Mouse (Mus musculus): Measurements from ENCODE around the gene Trim72. TPM values are rescaled to one million over a fixed set of nuclear protein-coding genes. Genes with fewer than 3 reads are reported as not detected.

Gene Trim72
- total RNA-seq (2021) = 100 to 1,000 TPM; 235 to 294 TPM
- long read RNA-seq, experiment 1, transcript Trim72-202 (7 exons, 2,134 nt) = major isoform, 12 of 19 reads
- long read RNA-seq, experiment 1, partial matches to known transcripts = 0 of 19 reads
- long read RNA-seq, experiment 1, other reads (novel, unspliced or antisense) = 6 of 19 reads
- long read RNA-seq, experiment 2, transcript Trim72-202 (7 exons, 2,134 nt) = major isoform, 13 of 23 reads
- long read RNA-seq, experiment 2, partial matches to known transcripts = 2 of 23 reads
- long read RNA-seq, experiment 2, other reads (novel, unspliced or antisense) = 7 of 23 reads

GRCm38 (mm10) chr7:128003688-128004087, at the start of gene Trim72:
Gene Trim72 (plus strand): TSS chr7:128003949.
- DNase-seq = peak; percentile 77

GRCm38 (mm10) chr7:127959364-127959763, 44.4 kb upstream of the Trim72 start:
- DNase-seq = no peak

GRCm38 (mm10) chr7:127966371-127966918, 37.3 kb upstream of the Trim72 start:
- no peak for DNase-seq

- DNase-seq = peak; percentile 91
These were observed 36.5 kb upstream of the Trim72 start, which contains the start of gene Fus for GRCm38 (mm10) chr7:127967004-127967921. Gene Fus (plus strand): TSS chr7:127967457.

- DNase-seq = peak; percentile 80
These were observed 35.6 kb upstream of the Trim72 start for GRCm38 (mm10) chr7:127967922-127968828.

- DNase-seq = peak; percentile 15
These were observed 29.3 kb upstream of the Trim72 start for GRCm38 (mm10) chr7:127974413-127974930.

- no peak for DNase-seq
These were observed 24.9 kb upstream of the Trim72 start for GRCm38 (mm10) chr7:127978856-127979255.

- DNase-seq = no peak
These were observed 23.1 kb upstream of the Trim72 start for GRCm38 (mm10) chr7:127980606-127981005.

GRCm38 (mm10) chr7:127988904-127989303, 14.8 kb upstream of the Trim72 start:
- DNase-seq = no peak

GRCm38 (mm10) chr7:127991643-127992487, 11.9 kb upstream of the Trim72 start:
- peak; percentile 33 for DNase-seq

GRCm38 (mm10) chr7:127992488-127993340, 11.0 kb upstream of the Trim72 start:
- no peak for DNase-seq

- DNase-seq = peak; percentile 54
These were observed 10.3 kb upstream of the Trim72 start, which contains the start of gene Pycard for GRCm38 (mm10) chr7:127993341-127993977. Gene Pycard (minus strand): TSS chr7:127993867.

- DNase-seq = no peak
These were observed 4.3 kb upstream of the Trim72 start for GRCm38 (mm10) chr7:127999436-127999835.

- DNase-seq = no peak
These were observed 3.4 kb upstream of the Trim72 start for GRCm38 (mm10) chr7:128000068-128000950.

- no peak for DNase-seq
These were observed 651 bp upstream of the Trim72 start for GRCm38 (mm10) chr7:128003098-128003497.

GRCm38 (mm10) chr7:128004150-128004486, 369 bp downstream of the Trim72 start:
- DNase-seq = no peak

- peak; percentile 69 for DNase-seq
These were observed 976 bp downstream of the Trim72 start for GRCm38 (mm10) chr7:128004487-128005362.
